14 mouse cellular contexts compared by ENCODE assay signal in genomic region chr12:81822176-81822575, GRCm38 (mm10).
"Had no signal": no experiment of that assay in that cellular context is flagged by ENCODE, and none has a peak within 500 bp of the region (broad histone marks: within the 10 kb centered on the region; RNA-seq: fewer than 3 reads in every experiment).

No protein-coding gene starts in this region.

- H3K9me3 ChIP-seq: limb, embryonic 10.5 days; liver, embryonic 15.5 days; megakaryocyte, embryonic 14.5 days; midbrain, embryonic 15.5 days; neural tube, embryonic 13.5 days had no signal

- H3K4me3 ChIP-seq: left cerebral cortex, adult 2 months; limb, embryonic 10.5 days; liver, embryonic 15.5 days; megakaryocyte, embryonic 14.5 days; midbrain, embryonic 15.5 days; neural tube, embryonic 13.5 days had no signal

- H3K36me3 ChIP-seq: limb, embryonic 10.5 days; liver, embryonic 15.5 days; midbrain, embryonic 15.5 days; neural tube, embryonic 13.5 days had no signal

- H3K27me3 ChIP-seq: liver, embryonic 15.5 days; midbrain, embryonic 15.5 days; neural tube, embryonic 13.5 days had no signal

- H3K27ac ChIP-seq: left cerebral cortex, adult 2 months; limb, embryonic 10.5 days; liver, embryonic 15.5 days; macrophage; midbrain, embryonic 15.5 days; neural tube, embryonic 13.5 days; stomach, postnatal 0 days had no signal

- ATAC-seq: lung, postnatal 0 days; midbrain, embryonic 15.5 days had no signal

- H3K4me1 ChIP-seq: limb, embryonic 10.5 days; liver, embryonic 15.5 days; midbrain, embryonic 15.5 days had no signal

- DNase-seq: kidney, postnatal 25 days; lung, adult 2 months; right cerebral cortex, postnatal 14 days had no signal

- H3K9ac ChIP-seq: liver, embryonic 15.5 days; midbrain, embryonic 15.5 days; neural tube, embryonic 13.5 days had no signal

- H3K4me2 ChIP-seq: liver, embryonic 11.5 days; liver, embryonic 15.5 days; midbrain, embryonic 11.5 days; midbrain, embryonic 15.5 days; neural tube, embryonic 13.5 days had no signal
